Mouse (Mus musculus) forebrain, embryonic 10.5 days (tissue): ENCODE measurements around the gene Ovol2. TPM values are rescaled to one million over a fixed set of nuclear protein-coding genes. Genes with fewer than 3 reads are reported as not detected.

ENCODE experiments used
- DNase-seq: peaks from one replicate; pipeline ENCODE4 v3.0.0-alpha.2; 2017; ENCODE audit warnings: low spot score; ENCODE audit errors: extremely low spot score
- H3K27ac ChIP-seq: fragments of 300-500 bp; sonication (generic); 2 replicates; pipeline ENCODE4 v1.5.1; 2016; ENCODE audit warnings: mild to moderate bottlenecking
- H3K27me3 ChIP-seq: fragments of 300-500 bp; sonication (generic); 2 replicates; pipeline ENCODE4 v1.6.1; 2016; ENCODE audit warnings: mild to moderate bottlenecking; ENCODE audit not compliant: poor library complexity, severe bottlenecking
- H3K36me3 ChIP-seq: fragments of 300-500 bp; sonication (generic); replicated peaks from 2 replicates; pipeline ENCODE4 v1.6.1; 2016; ENCODE audit warnings: mild to moderate bottlenecking, moderate library complexity
- H3K4me1 ChIP-seq: fragments of 300-500 bp; sonication (generic); 2 replicates; pipeline ENCODE4 v1.6.1; 2016
- H3K4me3 ChIP-seq: fragments of 300-500 bp; sonication (generic); 2 replicates; pipeline ENCODE4 v1.5.1; 2016; ENCODE audit warnings: mild to moderate bottlenecking, moderate library complexity
- H3K9me3 ChIP-seq: fragments of 300-500 bp; sonication (generic); 2 replicates; pipeline ENCODE4 v1.6.1; 2016; ENCODE audit warnings: mild to moderate bottlenecking, moderate library complexity
- WGBS: fragments of 180-500 bp; shearing (Covaris S2); methylation state at CpG from one replicate; pipeline ENCODE4 v1.1.7; 2016; 5-methylcytosine and 5-hydroxymethylcytosine counted together
- polyA plus RNA-seq: library from polyadenylated mRNA; unstranded; fragments of >200 nt; fragmentation: Nextera tagmentation; extraction: Ambion mirVana; gene quantifications from 2 replicates; pipeline ENCODE4 v1.2.1, GENCODE M21; 2016

Ovol2 gene
- polyA plus RNA-seq, 1 experiment from 2014 or later: 0.36 TPM

DNA sequence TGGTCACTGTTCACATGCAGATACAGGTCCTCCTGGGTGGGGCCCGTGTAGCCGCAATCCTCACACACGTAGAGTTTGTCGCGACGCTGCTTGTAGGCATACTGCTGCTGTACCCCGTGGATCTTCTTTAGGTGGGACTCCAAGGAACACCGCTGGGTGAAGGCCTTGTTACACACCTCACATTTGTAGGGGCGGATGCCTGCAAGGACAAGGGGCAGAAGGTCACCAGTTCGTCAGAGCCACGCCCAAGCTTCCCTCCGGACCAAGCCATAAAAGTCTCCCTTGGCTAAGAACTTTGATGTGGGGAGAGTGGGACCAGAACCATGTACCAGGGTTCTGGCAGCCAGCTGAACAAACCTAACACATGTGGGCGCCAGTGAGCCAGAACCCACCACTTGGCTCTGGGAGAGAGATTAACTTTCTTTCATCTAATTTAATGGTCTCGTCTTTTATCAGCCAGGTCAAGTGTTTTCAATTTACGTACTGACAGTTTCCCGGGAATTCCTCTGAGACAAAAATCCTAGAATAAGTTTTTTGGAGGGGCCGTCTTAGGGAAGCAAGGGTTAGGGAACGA is 26.1 kb downstream of the Ovol2 start:
- Histone ChIP-seq H3K27me3 (no peaks in the 10 kb centered on the region), H3K27ac (no peak overlapping the region), H3K4me3 (no peak overlapping the region), H3K9me3 (no peaks in the 10 kb centered on the region), H3K36me3 (no peaks in the 10 kb centered on the region), H3K4me1 (peaks cover 19% of the 10 kb centered on the region)
- 72% methylated on average over 18 of the region's 18 CpGs for WGBS
- DNase-seq: no peak

DNA sequence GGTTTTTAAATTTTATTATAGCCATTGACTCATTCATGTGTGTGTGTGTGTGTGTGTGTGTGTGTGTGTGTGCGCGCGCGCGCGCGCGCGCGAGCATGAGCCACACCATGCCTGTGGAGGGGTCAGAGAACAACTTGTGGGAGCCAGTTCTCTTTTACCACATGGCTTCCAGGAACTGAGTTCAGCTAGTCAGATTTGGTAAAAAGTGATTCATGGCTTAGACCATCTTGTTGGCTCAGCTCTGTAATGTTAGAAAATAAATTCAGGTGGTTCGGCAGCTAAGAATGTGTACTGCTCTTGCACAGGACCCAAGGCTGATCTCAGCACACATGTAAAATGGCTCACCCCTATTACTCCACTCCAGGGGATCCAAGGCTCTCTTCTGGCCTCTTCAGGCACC is 30.8 kb downstream of the Ovol2 start:
- H3K27me3 ChIP-seq: no peaks in the 10 kb centered on the region
- H3K9me3 ChIP-seq: no peaks in the 10 kb centered on the region
- no peaks in the 10 kb centered on the region for H3K36me3 ChIP-seq
- no peak for DNase-seq
- H3K4me3 ChIP-seq: no peak overlapping the region
- H3K27ac ChIP-seq: no peak overlapping the region
- 96% methylated on average over 11 of the region's 11 CpGs for WGBS
- H3K4me1 ChIP-seq: peaks cover 3% of the 10 kb centered on the region; the same call in 1 of the 2 replicates

DNA sequence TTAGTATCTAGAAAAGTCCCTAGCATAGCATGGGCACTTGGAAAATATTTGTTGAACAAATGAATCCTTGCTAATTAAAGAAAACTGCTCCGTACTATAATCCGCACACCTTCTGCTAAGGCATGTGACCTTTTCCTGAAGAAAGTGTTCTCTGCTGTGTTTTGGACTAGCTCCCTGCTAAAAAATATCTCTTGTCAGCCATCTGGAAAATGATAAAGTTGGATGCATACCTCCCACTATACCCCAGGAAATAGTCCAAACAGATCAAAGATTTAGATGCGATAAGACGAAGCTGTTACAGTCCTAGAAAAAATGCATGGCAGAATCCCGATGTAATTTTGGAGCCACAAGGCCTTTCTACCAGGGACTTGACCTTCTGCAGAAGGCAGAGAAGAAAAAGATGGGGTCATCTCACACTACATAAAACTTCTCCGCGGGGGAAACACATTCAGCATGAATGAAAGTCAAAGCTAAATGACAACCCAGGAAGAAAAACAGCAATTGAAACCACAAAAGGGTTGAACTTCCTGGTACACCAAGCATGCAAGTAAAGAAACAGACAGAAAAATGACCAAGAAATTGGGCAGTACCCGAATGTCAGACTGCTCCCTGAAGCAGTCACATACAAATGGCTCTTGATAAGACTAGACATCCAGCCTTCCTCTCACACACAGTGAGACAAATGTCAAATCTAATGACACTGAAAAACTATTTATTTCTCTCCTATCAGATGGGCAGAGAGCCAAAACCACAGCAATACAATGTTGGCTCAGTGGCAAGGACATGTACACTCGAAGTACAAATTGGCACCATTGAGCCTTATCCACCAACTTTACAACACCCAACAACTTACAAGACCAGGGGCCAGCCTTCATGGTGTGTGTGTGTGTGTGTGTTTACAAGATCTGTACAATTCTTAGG is 31.9 kb downstream of the Ovol2 start:
- Histone ChIP-seq H3K36me3 (no peaks in the 10 kb centered on the region), H3K9me3 (no peaks in the 10 kb centered on the region), H3K27ac (no peak overlapping the region), H3K4me3 (no peak overlapping the region), H3K27me3 (no peaks in the 10 kb centered on the region), H3K4me1 (no peaks in the 10 kb centered on the region)
- DNase-seq: no peak
- WGBS: 91% methylated on average over 9 of the region's 9 CpGs

DNA sequence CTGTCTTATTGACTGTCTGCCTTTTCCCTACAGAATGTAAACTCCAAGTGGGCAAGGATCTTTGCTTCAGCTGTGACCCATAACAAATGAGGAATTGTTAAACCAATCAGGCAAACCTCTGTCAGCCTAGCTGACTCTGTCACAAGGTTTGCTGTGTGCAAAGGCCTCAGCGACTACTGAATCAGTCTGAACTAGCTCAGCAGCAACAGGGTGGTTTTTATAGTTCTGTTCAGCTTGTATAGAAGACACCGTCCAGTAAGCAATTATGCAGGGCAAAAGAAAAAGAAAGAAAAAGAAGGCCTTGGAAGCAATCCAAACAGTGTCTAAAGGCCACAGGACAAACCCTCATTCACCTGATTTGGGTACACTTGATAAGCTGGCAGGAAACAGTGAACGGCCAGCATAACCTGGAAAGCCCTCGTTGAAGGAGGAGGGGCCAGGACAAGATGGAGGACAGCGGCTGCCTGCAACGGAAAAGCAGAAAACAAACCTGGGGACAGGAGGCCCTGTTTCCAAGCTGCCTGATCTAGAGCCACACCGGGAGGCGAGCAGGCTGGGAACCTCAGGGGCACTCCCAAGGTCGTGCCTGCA is 36.7 kb downstream of the Ovol2 start:
- Histone ChIP-seq H3K9me3 (no peaks in the 10 kb centered on the region), H3K4me3 (no peak overlapping the region), H3K36me3 (no peaks in the 10 kb centered on the region), H3K27ac (no peak overlapping the region), H3K4me1 (no peaks in the 10 kb centered on the region), H3K27me3 (no peaks in the 10 kb centered on the region)
- DNase-seq: no peak
- WGBS: 80% methylated on average over 9 of the region's 9 CpGs

DNA sequence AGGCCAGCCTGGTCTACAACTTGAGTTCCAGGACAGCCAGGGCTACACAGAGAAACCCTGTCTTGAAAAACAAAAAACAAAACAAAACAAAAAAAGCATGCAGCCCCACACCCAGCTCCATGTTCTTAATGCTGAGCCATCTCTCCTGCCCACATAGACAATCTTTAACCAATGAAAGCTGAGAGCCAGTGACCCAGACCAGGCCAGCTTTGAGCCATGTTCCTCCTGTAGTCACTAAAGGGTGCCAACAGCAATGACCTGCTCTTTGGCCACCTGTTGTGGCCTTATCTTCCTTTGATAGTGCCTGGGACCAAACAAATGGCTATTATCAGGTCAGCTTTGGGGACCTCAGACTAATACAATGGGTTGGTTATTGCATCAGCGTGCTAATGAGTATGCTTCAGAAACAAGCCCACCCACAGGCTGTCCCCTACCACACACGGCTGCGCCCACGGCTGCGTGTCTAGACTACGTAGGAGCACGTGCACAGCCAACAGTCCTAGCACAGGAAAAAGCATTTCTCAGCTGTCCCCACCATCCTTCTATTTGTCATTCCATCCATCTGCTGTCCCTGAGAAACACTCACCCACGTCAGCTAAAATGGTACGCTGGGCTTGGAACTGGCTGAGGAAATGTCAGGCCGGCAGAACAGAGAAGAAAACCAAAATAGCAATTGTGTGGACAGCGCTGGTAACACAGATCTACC is 40.2 kb downstream of the Ovol2 start:
- DNase-seq: no peak
- Histone ChIP-seq H3K27me3 (no peaks in the 10 kb centered on the region), H3K4me3 (no peak overlapping the region), H3K9me3 (no peaks in the 10 kb centered on the region), H3K27ac (no peak overlapping the region), H3K4me1 (no peaks in the 10 kb centered on the region), H3K36me3 (no peaks in the 10 kb centered on the region)
- 85% methylated on average over 11 of the region's 11 CpGs for WGBS

DNA sequence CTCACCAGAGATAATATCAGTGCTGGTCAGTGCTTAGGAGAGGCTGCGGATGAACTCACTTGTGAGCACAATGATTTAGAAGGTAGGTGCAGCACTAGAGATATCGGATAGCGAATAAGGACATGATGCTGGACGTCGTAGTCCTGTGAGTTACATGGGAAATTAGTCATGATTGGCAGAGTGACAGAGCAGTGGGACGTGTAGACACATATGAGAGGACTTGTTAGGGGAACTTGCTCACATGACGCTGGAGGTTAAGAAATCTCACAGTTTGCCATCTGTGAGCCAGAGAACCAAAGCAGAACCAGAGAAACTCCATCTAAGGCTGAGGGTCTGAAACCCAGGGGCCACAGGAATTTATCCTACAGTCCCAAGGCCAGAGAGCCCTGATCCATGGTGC is 41.6 kb downstream of the Ovol2 start:
- no peak overlapping the region for H3K27ac ChIP-seq

DNA sequence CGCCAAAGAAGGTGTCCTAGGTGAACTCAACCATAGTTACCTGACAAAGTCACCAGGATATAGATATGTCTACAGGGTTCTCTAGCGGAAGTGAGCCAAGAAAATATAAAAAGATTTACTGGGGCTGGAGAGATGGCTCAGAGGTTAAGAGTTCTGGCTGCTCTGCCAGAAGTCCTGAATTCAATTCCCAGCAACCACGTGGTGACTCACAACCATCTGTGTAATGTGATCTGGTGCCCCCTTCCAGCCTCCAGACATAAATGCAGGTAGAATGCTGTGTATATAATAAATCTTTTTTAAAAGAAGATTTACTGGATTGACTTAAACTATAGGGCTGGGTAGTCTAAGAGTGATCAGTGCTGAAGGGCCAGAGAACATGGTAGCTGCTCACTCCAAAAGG is 50.5 kb downstream of the Ovol2 start:
- H3K4me3 ChIP-seq: no peak overlapping the region
- H3K27me3 ChIP-seq: no peaks in the 10 kb centered on the region
- H3K4me1 ChIP-seq: peaks cover 9% of the 10 kb centered on the region
- 74% methylated on average over 3 of the region's 3 CpGs for WGBS
- H3K9me3 ChIP-seq: no peaks in the 10 kb centered on the region
- peaks cover 43% of the 10 kb centered on the region for H3K36me3 ChIP-seq
- H3K27ac ChIP-seq: no peak overlapping the region
- DNase-seq: no peak

More for the DNA sequence above, 41.6 kb downstream of the Ovol2 start:
- H3K27me3 ChIP-seq: no peaks in the 10 kb centered on the region
- DNase-seq: no peak
- no peak overlapping the region for H3K4me3 ChIP-seq
- WGBS: 91% methylated on average over 7 of the region's 7 CpGs
- no peaks in the 10 kb centered on the region for H3K9me3 ChIP-seq
- no peaks in the 10 kb centered on the region for H3K4me1 ChIP-seq
- no peaks in the 10 kb centered on the region for H3K36me3 ChIP-seq

DNA sequence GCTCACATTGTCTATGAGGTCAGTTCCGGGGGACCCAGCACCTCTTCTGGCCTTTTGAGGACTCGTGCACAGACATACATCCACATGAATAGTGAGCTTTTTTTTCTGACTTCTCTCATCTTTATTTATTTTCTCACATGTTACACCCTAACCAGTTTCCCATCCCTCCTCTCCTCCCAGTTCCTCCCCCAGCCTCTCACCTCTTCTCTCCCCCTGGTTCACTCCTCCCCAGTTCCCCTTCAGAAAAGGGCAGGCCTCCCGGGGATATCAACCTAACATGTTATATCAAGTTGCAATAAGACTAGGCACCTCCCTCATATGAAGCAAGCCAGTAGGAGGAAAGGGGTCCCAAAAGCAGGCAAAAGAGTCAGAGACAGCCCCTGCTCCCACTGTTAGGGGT is 51.4 kb downstream of the Ovol2 start:
- Histone ChIP-seq H3K4me1 (peaks cover 9% of the 10 kb centered on the region), H3K9me3 (no peaks in the 10 kb centered on the region), H3K36me3 (peaks cover 46% of the 10 kb centered on the region), H3K27me3 (no peaks in the 10 kb centered on the region), H3K27ac (no peak overlapping the region), H3K4me3 (no peak overlapping the region)
- DNase-seq: no peak
- 87% methylated on average over 3 of the region's 3 CpGs for WGBS

DNA sequence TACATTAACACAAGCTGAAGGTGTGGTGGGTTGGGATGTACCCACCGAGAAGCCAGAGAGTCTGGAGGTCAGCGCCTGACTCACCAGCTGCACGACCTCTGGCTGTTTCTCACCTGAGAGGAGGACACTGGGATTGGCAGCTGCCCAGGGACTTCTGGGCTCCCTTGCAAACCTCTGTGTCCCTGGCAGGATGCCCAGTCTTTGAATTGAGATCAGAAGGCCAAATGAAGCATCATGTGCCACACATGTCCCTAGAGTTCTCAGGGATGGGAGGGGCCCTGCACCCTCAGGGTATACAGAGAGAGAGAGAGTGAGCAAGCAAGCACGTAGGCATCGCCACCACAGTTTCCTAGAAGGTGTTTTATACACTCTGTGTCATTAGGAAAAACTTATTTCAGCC is 52.2 kb downstream of the Ovol2 start:
- no peaks in the 10 kb centered on the region for H3K9me3 ChIP-seq
- WGBS: 90% methylated on average over 5 of the region's 5 CpGs
- H3K27ac ChIP-seq: no peak overlapping the region
- DNase-seq: no peak
- H3K27me3 ChIP-seq: no peaks in the 10 kb centered on the region
- no peak overlapping the region for H3K4me3 ChIP-seq
- peaks cover 49% of the 10 kb centered on the region for H3K36me3 ChIP-seq
- peaks cover 11% of the 10 kb centered on the region for H3K4me1 ChIP-seq

DNA sequence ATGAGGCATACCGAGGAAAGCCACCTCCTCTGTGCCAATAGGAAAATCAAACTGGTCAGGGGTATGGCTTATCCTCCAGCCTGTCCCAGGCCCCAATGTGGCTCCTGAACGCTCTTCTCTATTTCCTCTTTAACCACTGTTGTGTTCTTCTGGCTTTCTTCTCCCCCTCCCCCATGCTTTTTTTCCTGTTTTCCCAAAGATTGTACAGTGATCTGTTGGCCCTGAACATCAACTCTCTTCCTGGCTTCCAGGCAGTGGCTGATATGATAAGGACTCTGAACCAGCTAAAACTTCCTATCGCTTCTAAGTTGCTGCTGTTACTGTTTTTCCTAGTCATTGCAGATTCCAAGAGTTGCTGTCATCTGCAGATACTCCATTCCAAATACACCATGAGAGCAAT is 55.1 kb downstream of the Ovol2 start:
- Histone ChIP-seq H3K27ac (no peak overlapping the region), H3K27me3 (no peaks in the 10 kb centered on the region), H3K4me3 (no peak overlapping the region), H3K36me3 (peaks cover 64% of the 10 kb centered on the region), H3K9me3 (no peaks in the 10 kb centered on the region), H3K4me1 (peaks cover 22% of the 10 kb centered on the region)
- no peak for DNase-seq
- WGBS: 93% methylated on average over 3 of the region's 3 CpGs

DNA sequence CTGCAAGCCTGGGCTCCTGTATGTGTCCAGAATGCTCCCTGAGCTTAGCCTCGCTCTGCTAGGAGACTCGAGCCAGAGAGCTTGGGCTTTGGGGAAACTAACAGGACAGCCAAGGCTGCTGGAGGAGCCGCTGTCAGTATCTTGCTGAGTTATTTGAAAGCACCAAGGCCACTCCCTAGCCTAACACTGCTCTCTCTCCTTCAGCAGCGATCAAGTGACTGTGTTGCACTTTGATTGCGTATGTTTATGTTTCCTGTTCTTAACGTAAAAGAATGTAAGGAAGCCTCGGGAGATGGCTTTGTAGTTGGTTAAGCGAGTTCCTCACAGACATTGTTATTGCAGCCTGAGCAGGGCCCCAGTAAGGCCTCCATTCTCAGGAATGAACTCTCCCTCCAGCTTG is 57.2 kb downstream of the Ovol2 start:
- Histone ChIP-seq H3K27me3 (no peaks in the 10 kb centered on the region), H3K4me1 (peaks cover 33% of the 10 kb centered on the region), H3K36me3 (peaks cover 54% of the 10 kb centered on the region), H3K27ac (no peak overlapping the region), H3K9me3 (no peaks in the 10 kb centered on the region), H3K4me3 (no peak overlapping the region)
- no peak for DNase-seq
- 76% methylated on average over 8 of the region's 8 CpGs for WGBS

DNA sequence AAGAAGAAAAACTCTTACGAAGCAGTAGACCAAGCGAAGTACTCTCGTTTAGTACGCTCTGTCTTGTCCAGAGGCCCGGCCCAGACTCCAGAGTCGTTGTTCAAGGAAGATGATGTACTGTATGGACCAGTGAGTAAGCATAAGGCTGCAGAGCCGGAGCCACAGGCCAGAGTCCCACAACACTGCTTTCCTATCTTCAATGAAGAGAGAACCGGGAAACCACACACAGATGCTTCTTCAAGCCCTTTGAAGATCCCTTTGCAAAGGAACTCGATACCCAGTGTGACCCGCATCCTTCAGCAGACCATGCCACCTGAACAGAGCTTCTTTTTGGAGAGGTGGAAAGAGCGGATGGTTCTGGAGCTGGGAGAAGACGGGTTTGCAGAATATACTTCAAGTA is 59.9 kb downstream of the Ovol2 start:
- H3K27me3 ChIP-seq: no peaks in the 10 kb centered on the region
- no peak for DNase-seq
- H3K4me1 ChIP-seq: peaks cover 56% of the 10 kb centered on the region
- H3K27ac ChIP-seq: no peak overlapping the region
- H3K4me3 ChIP-seq: no peak overlapping the region
- H3K36me3 ChIP-seq: peaks cover 51% of the 10 kb centered on the region
- no peaks in the 10 kb centered on the region for H3K9me3 ChIP-seq
- WGBS: 94% methylated on average over 12 of the region's 12 CpGs
